Mouse (Mus musculus): Measurements from ENCODE around the gene Zfp36l2. TPM values are rescaled to one million over a fixed set of nuclear protein-coding genes. Genes with fewer than 3 reads are reported as not detected.
A peak's percentile ranks its signal among the peaks of the same experiment; 100 is the strongest.

The Zfp36l2 gene
- polyA plus RNA-seq, 1 experiment from 2014 or later, result 22.5 TPM

GRCm38 (mm10) chr17:84152976-84153786 is 34.6 kb downstream of the Zfp36l2 start:
- no peak overlapping the region for H3K4me2 ChIP-seq (replicated peaks; ENCODE audit: low read depth, low read length)
- no peaks in the 10 kb centered on the region for H3K9me3 ChIP-seq (ENCODE audit: control insufficient read depth, low read length)
- no peak for ATAC-seq (ENCODE audit: low FRiP score, low TSS enrichment)
- no peak overlapping the region for H3K27ac ChIP-seq (ENCODE audit: low read depth, low read length)
- H3K4me1 ChIP-seq (ENCODE audit: control insufficient read depth, insufficient read depth, low read length), result peaks cover 45% of the 10 kb centered on the region
- no peak overlapping the region for H3K4me3 ChIP-seq (ENCODE audit: low read length)
- no peaks in the 10 kb centered on the region for H3K36me3 ChIP-seq (ENCODE audit: control insufficient read depth, insufficient read depth, low read length)
- H3K27me3 ChIP-seq (ENCODE audit: control insufficient read depth, insufficient read depth, low read length), result no peaks in the 10 kb centered on the region; the same call in 1 of the 2 replicates
- WGBS, result 60% methylated on average over 12 of the region's 12 CpGs
- peak overlapping the region; percentile 7; the same call in 1 of the 2 replicates for H3K9ac ChIP-seq (ENCODE audit: low read depth, low read length)

- Histone ChIP-seq H3K9me3 (ENCODE audit: control insufficient read depth, low read length) (no peaks in the 10 kb centered on the region), H3K27ac (ENCODE audit: low read depth, low read length) (no peak overlapping the region), H3K9ac (ENCODE audit: low read depth, low read length) (peak overlapping the region; percentile 7; the same call in 1 of the 2 replicates), H3K27me3 (ENCODE audit: control insufficient read depth, insufficient read depth, low read length) (no peaks in the 10 kb centered on the region; the same call in 1 of the 2 replicates), H3K4me3 (ENCODE audit: low read length) (no peak overlapping the region), H3K4me2 (replicated peaks; ENCODE audit: low read depth, low read length) (no peak overlapping the region), H3K4me1 (ENCODE audit: control insufficient read depth, insufficient read depth, low read length) (peaks cover 37% of the 10 kb centered on the region), H3K36me3 (ENCODE audit: control insufficient read depth, insufficient read depth, low read length) (no peaks in the 10 kb centered on the region)
- ATAC-seq (ENCODE audit: low FRiP score, low TSS enrichment), result no peak
- 44% methylated on average over 6 of the region's 6 CpGs for WGBS
These were observed 35.4 kb downstream of the Zfp36l2 start for GRCm38 (mm10) chr17:84152206-84152975.

GRCm38 (mm10) chr17:84151306-84151705 is 36.4 kb downstream of the Zfp36l2 start:
- Histone ChIP-seq H3K4me3 (ENCODE audit: low read length) (no peak overlapping the region), H3K4me2 (replicated peaks; ENCODE audit: low read depth, low read length) (no peak overlapping the region), H3K4me1 (ENCODE audit: control insufficient read depth, insufficient read depth, low read length) (peaks cover 34% of the 10 kb centered on the region), H3K9me3 (ENCODE audit: control insufficient read depth, low read length) (no peaks in the 10 kb centered on the region), H3K27me3 (ENCODE audit: control insufficient read depth, insufficient read depth, low read length) (no peaks in the 10 kb centered on the region; the same call in 1 of the 2 replicates), H3K36me3 (ENCODE audit: control insufficient read depth, insufficient read depth, low read length) (no peaks in the 10 kb centered on the region), H3K27ac (ENCODE audit: low read depth, low read length) (no peak overlapping the region), H3K9ac (ENCODE audit: low read depth, low read length) (no peak overlapping the region)
- no peak for ATAC-seq (ENCODE audit: low FRiP score, low TSS enrichment)
- 21% methylated on average over 6 of the region's 6 CpGs for WGBS

GRCm38 (mm10) chr17:84150291-84150690 is 37.5 kb downstream of the Zfp36l2 start:
- 79% methylated on average over 8 of the region's 8 CpGs for WGBS
- H3K27me3 ChIP-seq (ENCODE audit: control insufficient read depth, insufficient read depth, low read length), result no peaks in the 10 kb centered on the region; the same call in 1 of the 2 replicates
- H3K9ac ChIP-seq (ENCODE audit: low read depth, low read length), result no peak overlapping the region
- H3K36me3 ChIP-seq (ENCODE audit: control insufficient read depth, insufficient read depth, low read length), result no peaks in the 10 kb centered on the region
- no peak for ATAC-seq (ENCODE audit: low FRiP score, low TSS enrichment)
- peaks cover 34% of the 10 kb centered on the region for H3K4me1 ChIP-seq (ENCODE audit: control insufficient read depth, insufficient read depth, low read length)
- no peak overlapping the region for H3K4me2 ChIP-seq (replicated peaks; ENCODE audit: low read depth, low read length)
- no peak overlapping the region for H3K4me3 ChIP-seq (ENCODE audit: low read length)
- no peaks in the 10 kb centered on the region for H3K9me3 ChIP-seq (ENCODE audit: control insufficient read depth, low read length)
- H3K27ac ChIP-seq (ENCODE audit: low read depth, low read length), result no peak overlapping the region

- WGBS, result 57% methylated on average over 5 of the region's 5 CpGs
- peaks cover 34% of the 10 kb centered on the region for H3K4me1 ChIP-seq (ENCODE audit: control insufficient read depth, insufficient read depth, low read length)
- H3K4me3 ChIP-seq (ENCODE audit: low read length), result no peak overlapping the region
- H3K27me3 ChIP-seq (ENCODE audit: control insufficient read depth, insufficient read depth, low read length), result no peaks in the 10 kb centered on the region; the same call in 1 of the 2 replicates
- ATAC-seq (ENCODE audit: low FRiP score, low TSS enrichment), result no peak
- no peak overlapping the region for H3K4me2 ChIP-seq (replicated peaks; ENCODE audit: low read depth, low read length)
- H3K9me3 ChIP-seq (ENCODE audit: control insufficient read depth, low read length), result no peaks in the 10 kb centered on the region
- no peaks in the 10 kb centered on the region for H3K36me3 ChIP-seq (ENCODE audit: control insufficient read depth, insufficient read depth, low read length)
- no peak overlapping the region for H3K27ac ChIP-seq (ENCODE audit: low read depth, low read length)
- no peak overlapping the region for H3K9ac ChIP-seq (ENCODE audit: low read depth, low read length)
These were observed 38.2 kb downstream of the Zfp36l2 start for GRCm38 (mm10) chr17:84149566-84149965.

GRCm38 (mm10) chr17:84148499-84149484 is 39.0 kb downstream of the Zfp36l2 start:
- no peaks in the 10 kb centered on the region for H3K9me3 ChIP-seq (ENCODE audit: control insufficient read depth, low read length)
- H3K9ac ChIP-seq (ENCODE audit: low read depth, low read length), result peak overlapping the region; percentile 23; the same call in 1 of the 2 replicates
- H3K27ac ChIP-seq (ENCODE audit: low read depth, low read length), result peak overlapping the region; percentile 65; the same call in 1 of the 2 replicates
- no peaks in the 10 kb centered on the region for H3K36me3 ChIP-seq (ENCODE audit: control insufficient read depth, insufficient read depth, low read length)
- no peak overlapping the region for H3K4me2 ChIP-seq (replicated peaks; ENCODE audit: low read depth, low read length)
- 45% methylated on average over 11 of the region's 11 CpGs for WGBS
- ATAC-seq (ENCODE audit: low FRiP score, low TSS enrichment), result peak; percentile 47
- no peaks in the 10 kb centered on the region; the same call in 1 of the 2 replicates for H3K27me3 ChIP-seq (ENCODE audit: control insufficient read depth, insufficient read depth, low read length)
- H3K4me1 ChIP-seq (ENCODE audit: control insufficient read depth, insufficient read depth, low read length), result peaks cover 35% of the 10 kb centered on the region
- no peak overlapping the region for H3K4me3 ChIP-seq (ENCODE audit: low read length)

GRCm38 (mm10) chr17:84147183-84148108 is 40.3 kb downstream of the Zfp36l2 start:
- Histone ChIP-seq H3K9ac (ENCODE audit: low read depth, low read length) (no peak overlapping the region), H3K4me3 (ENCODE audit: low read length) (no peak overlapping the region), H3K27ac (ENCODE audit: low read depth, low read length) (no peak overlapping the region), H3K27me3 (ENCODE audit: control insufficient read depth, insufficient read depth, low read length) (no peaks in the 10 kb centered on the region; the same call in 1 of the 2 replicates), H3K4me1 (ENCODE audit: control insufficient read depth, insufficient read depth, low read length) (peaks cover 48% of the 10 kb centered on the region), H3K4me2 (replicated peaks; ENCODE audit: low read depth, low read length) (no peak overlapping the region), H3K9me3 (ENCODE audit: control insufficient read depth, low read length) (no peaks in the 10 kb centered on the region), H3K36me3 (ENCODE audit: control insufficient read depth, insufficient read depth, low read length) (no peaks in the 10 kb centered on the region)
- ATAC-seq (ENCODE audit: low FRiP score, low TSS enrichment), result no peak
- WGBS, result 73% methylated on average over 11 of the region's 11 CpGs
